Mouse (Mus musculus): Measurements from ENCODE around the gene BC030867. TPM values are rescaled to one million over a fixed set of nuclear protein-coding genes. Genes with fewer than 3 reads are reported as not detected.

The BC030867 gene
- polyA plus RNA-seq, 1 experiment from 2014 or later = 11.4 TPM

- no peak for ATAC-seq (ENCODE audit: insufficient number of reproducible peaks, insufficient read depth, low FRiP score, low read depth)
- Histone ChIP-seq H3K9ac (replicated peaks; ENCODE audit: low read depth, low read length) (no peak overlapping the region), H3K4me1 (ENCODE audit: control insufficient read depth, insufficient read depth, low read length) (0 out of 2 replicates have a peak, but pooled peaks cover 4% of the 10 kb centered on the region), H3K27me3 (ENCODE audit: control insufficient read depth, insufficient read depth, low read length) (no peaks in the 10 kb centered on the region), H3K36me3 (ENCODE audit: control insufficient read depth, insufficient read depth, low read length) (no peaks in the 10 kb centered on the region), H3K27ac (ENCODE audit: low read length) (no peak overlapping the region), H3K4me3 (ENCODE audit: low read depth, low read length) (no peak overlapping the region), H3K4me2 (replicated peaks; ENCODE audit: low read depth, low read length) (no peak overlapping the region), H3K9me3 (ENCODE audit: control insufficient read depth, low read depth, low read length) (no peaks in the 10 kb centered on the region)
- WGBS = 55% methylated on average over 2 of the region's 2 CpGs
These were observed 12.7 kb upstream of the BC030867 start for GRCm38 (mm10) chr11:102236022-102236421.

GRCm38 (mm10) chr11:102240636-102241035 is 8.0 kb upstream of the BC030867 start:
- no peak for ATAC-seq (ENCODE audit: insufficient number of reproducible peaks, insufficient read depth, low FRiP score, low read depth)
- Histone ChIP-seq H3K9ac (replicated peaks; ENCODE audit: low read depth, low read length) (no peak overlapping the region), H3K27me3 (ENCODE audit: control insufficient read depth, insufficient read depth, low read length) (no peaks in the 10 kb centered on the region), H3K4me3 (ENCODE audit: low read depth, low read length) (no peak overlapping the region), H3K36me3 (ENCODE audit: control insufficient read depth, insufficient read depth, low read length) (no peaks in the 10 kb centered on the region), H3K9me3 (ENCODE audit: control insufficient read depth, low read depth, low read length) (no peaks in the 10 kb centered on the region), H3K4me1 (ENCODE audit: control insufficient read depth, insufficient read depth, low read length) (peaks cover 13% of the 10 kb centered on the region; the same call in 1 of the 2 replicates), H3K27ac (ENCODE audit: low read length) (no peak overlapping the region), H3K4me2 (replicated peaks; ENCODE audit: low read depth, low read length) (no peak overlapping the region)
- 83% methylated on average over 6 of the region's 6 CpGs for WGBS

GRCm38 (mm10) chr11:102241246-102241645 is 7.4 kb upstream of the BC030867 start:
- no peak for ATAC-seq (ENCODE audit: insufficient number of reproducible peaks, insufficient read depth, low FRiP score, low read depth)
- H3K4me2 ChIP-seq (replicated peaks; ENCODE audit: low read depth, low read length) = no peak overlapping the region
- no peak overlapping the region for H3K4me3 ChIP-seq (ENCODE audit: low read depth, low read length)
- no peaks in the 10 kb centered on the region for H3K27me3 ChIP-seq (ENCODE audit: control insufficient read depth, insufficient read depth, low read length)
- H3K4me1 ChIP-seq (ENCODE audit: control insufficient read depth, insufficient read depth, low read length) = peaks cover 18% of the 10 kb centered on the region; the same call in 1 of the 2 replicates
- 78% methylated on average over 5 of the region's 5 CpGs for WGBS
- no peaks in the 10 kb centered on the region for H3K9me3 ChIP-seq (ENCODE audit: control insufficient read depth, low read depth, low read length)
- H3K27ac ChIP-seq (ENCODE audit: low read length) = no peak overlapping the region
- no peaks in the 10 kb centered on the region for H3K36me3 ChIP-seq (ENCODE audit: control insufficient read depth, insufficient read depth, low read length)
- H3K9ac ChIP-seq (replicated peaks; ENCODE audit: low read depth, low read length) = no peak overlapping the region

- Histone ChIP-seq H3K4me1 (ENCODE audit: control insufficient read depth, insufficient read depth, low read length) (peaks cover 20% of the 10 kb centered on the region; the same call in 1 of the 2 replicates), H3K4me3 (ENCODE audit: low read depth, low read length) (no peak overlapping the region), H3K9me3 (ENCODE audit: control insufficient read depth, low read depth, low read length) (no peaks in the 10 kb centered on the region), H3K27ac (ENCODE audit: low read length) (no peak overlapping the region), H3K36me3 (ENCODE audit: control insufficient read depth, insufficient read depth, low read length) (no peaks in the 10 kb centered on the region), H3K27me3 (ENCODE audit: control insufficient read depth, insufficient read depth, low read length) (no peaks in the 10 kb centered on the region), H3K4me2 (replicated peaks; ENCODE audit: low read depth, low read length) (no peak overlapping the region), H3K9ac (replicated peaks; ENCODE audit: low read depth, low read length) (no peak overlapping the region)
- no peak for ATAC-seq (ENCODE audit: insufficient number of reproducible peaks, insufficient read depth, low FRiP score, low read depth)
- WGBS = 54% methylated on average over 5 of the region's 5 CpGs
These were observed 6.8 kb upstream of the BC030867 start for GRCm38 (mm10) chr11:102241874-102242273.

GRCm38 (mm10) chr11:102244926-102245449 is 3.7 kb upstream of the BC030867 start:
- Histone ChIP-seq H3K4me3 (ENCODE audit: low read depth, low read length) (peak overlapping the region; percentile 25), H3K36me3 (ENCODE audit: control insufficient read depth, insufficient read depth, low read length) (no peaks in the 10 kb centered on the region), H3K4me2 (replicated peaks; ENCODE audit: low read depth, low read length) (peak overlapping the region; percentile 62), H3K27me3 (ENCODE audit: control insufficient read depth, insufficient read depth, low read length) (no peaks in the 10 kb centered on the region), H3K9ac (replicated peaks; ENCODE audit: low read depth, low read length) (peak overlapping the region; percentile 34), H3K9me3 (ENCODE audit: control insufficient read depth, low read depth, low read length) (no peaks in the 10 kb centered on the region), H3K4me1 (ENCODE audit: control insufficient read depth, insufficient read depth, low read length) (peaks cover 26% of the 10 kb centered on the region; the same call in 1 of the 2 replicates), H3K27ac (ENCODE audit: low read length) (peak overlapping the region; percentile 69)
- peak; percentile 81 for ATAC-seq (ENCODE audit: insufficient number of reproducible peaks, insufficient read depth, low FRiP score, low read depth)
- 2% methylated on average over 32 of the region's 32 CpGs for whole genome bisulfite sequencing

- peak; percentile 46 for ATAC-seq (ENCODE audit: insufficient number of reproducible peaks, insufficient read depth, low FRiP score, low read depth)
- 24% methylated on average over 14 of the region's 14 CpGs for WGBS
- H3K27me3 ChIP-seq (ENCODE audit: control insufficient read depth, insufficient read depth, low read length) = no peaks in the 10 kb centered on the region
- H3K4me2 ChIP-seq (replicated peaks; ENCODE audit: low read depth, low read length) = peak overlapping the region; percentile 62
- peaks cover 26% of the 10 kb centered on the region; the same call in 1 of the 2 replicates for H3K4me1 ChIP-seq (ENCODE audit: control insufficient read depth, insufficient read depth, low read length)
- H3K9ac ChIP-seq (replicated peaks; ENCODE audit: low read depth, low read length) = no peak overlapping the region
- no peaks in the 10 kb centered on the region for H3K36me3 ChIP-seq (ENCODE audit: control insufficient read depth, insufficient read depth, low read length)
- H3K27ac ChIP-seq (ENCODE audit: low read length) = peak overlapping the region; percentile 69
- H3K4me3 ChIP-seq (ENCODE audit: low read depth, low read length) = peak overlapping the region; percentile 25
- no peaks in the 10 kb centered on the region for H3K9me3 ChIP-seq (ENCODE audit: control insufficient read depth, low read depth, low read length)
These were observed 3.0 kb upstream of the BC030867 start for GRCm38 (mm10) chr11:102245581-102246272.

GRCm38 (mm10) chr11:102246273-102246635 is 2.4 kb upstream of the BC030867 start:
- 66% methylated on average over 6 of the region's 6 CpGs for WGBS

GRCm38 (mm10) chr11:102246871-102247270 is 1.8 kb upstream of the BC030867 start:
- Histone ChIP-seq H3K27ac (ENCODE audit: low read length) (no peak overlapping the region), H3K36me3 (ENCODE audit: control insufficient read depth, insufficient read depth, low read length) (no peaks in the 10 kb centered on the region), H3K9me3 (ENCODE audit: control insufficient read depth, low read depth, low read length) (no peaks in the 10 kb centered on the region), H3K9ac (replicated peaks; ENCODE audit: low read depth, low read length) (no peak overlapping the region), H3K4me2 (replicated peaks; ENCODE audit: low read depth, low read length) (no peak overlapping the region), H3K4me3 (ENCODE audit: low read depth, low read length) (no peak overlapping the region), H3K27me3 (ENCODE audit: control insufficient read depth, insufficient read depth, low read length) (no peaks in the 10 kb centered on the region), H3K4me1 (ENCODE audit: control insufficient read depth, insufficient read depth, low read length) (peaks cover 26% of the 10 kb centered on the region; the same call in 1 of the 2 replicates)
- no peak for ATAC-seq (ENCODE audit: insufficient number of reproducible peaks, insufficient read depth, low FRiP score, low read depth)
- WGBS = 84% methylated on average over 4 of the region's 4 CpGs

More at GRCm38 (mm10) chr11:102246273-102246635, 2.4 kb upstream of the BC030867 start:
- no peak for ATAC-seq (ENCODE audit: insufficient number of reproducible peaks, insufficient read depth, low FRiP score, low read depth)
- no peaks in the 10 kb centered on the region for H3K36me3 ChIP-seq (ENCODE audit: control insufficient read depth, insufficient read depth, low read length)
- no peaks in the 10 kb centered on the region for H3K27me3 ChIP-seq (ENCODE audit: control insufficient read depth, insufficient read depth, low read length)
- peaks cover 26% of the 10 kb centered on the region; the same call in 1 of the 2 replicates for H3K4me1 ChIP-seq (ENCODE audit: control insufficient read depth, insufficient read depth, low read length)
- no peaks in the 10 kb centered on the region for H3K9me3 ChIP-seq (ENCODE audit: control insufficient read depth, low read depth, low read length)
- H3K9ac ChIP-seq (replicated peaks; ENCODE audit: low read depth, low read length) = no peak overlapping the region
- peak overlapping the region; percentile 69 for H3K27ac ChIP-seq (ENCODE audit: low read length)
- no peak overlapping the region; the same call in 1 of the 2 replicates for H3K4me2 ChIP-seq (replicated peaks; ENCODE audit: low read depth, low read length)
- no peak overlapping the region for H3K4me3 ChIP-seq (ENCODE audit: low read depth, low read length)
